Mouse (Mus musculus): ENCODE measurements around the gene Slamf9.

DNA sequence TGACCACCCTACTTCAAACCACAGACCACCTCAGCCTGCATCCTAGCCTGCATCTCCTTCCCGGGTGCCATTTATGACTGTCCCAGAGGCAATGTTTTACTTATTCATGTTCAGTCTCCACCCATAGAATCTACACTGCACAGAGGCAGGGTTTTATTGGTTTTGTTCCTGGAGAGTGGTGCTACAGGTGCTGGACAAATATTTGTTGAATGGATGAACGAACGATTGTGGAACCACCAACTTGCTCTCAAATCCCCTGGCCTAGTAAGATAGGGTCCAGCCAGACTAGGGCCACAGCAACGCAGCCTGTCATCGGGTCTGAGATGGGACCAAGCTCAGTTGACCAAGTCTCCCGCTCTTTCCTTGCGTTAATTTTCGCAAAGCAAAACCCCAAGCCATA is 34.8 kb downstream of the Slamf9 start:
- no peak for TF ChIP-seq TCF12 (IDR thresholded peaks at IDR 0.05; ENCODE audit: insufficient read depth, poor library complexity, severe bottlenecking)
- no peak for TF ChIP-seq POLR2A (IDR thresholded peaks at IDR 0.05; ENCODE audit: insufficient read length, low read depth)
